Mouse (Mus musculus): Measurements from ENCODE around the gene Adgrf5. TPM values are rescaled to one million over a fixed set of nuclear protein-coding genes. Genes with fewer than 3 reads are reported as not detected.
A peak's percentile ranks its signal among the peaks of the same experiment; 100 is the strongest.

The Adgrf5 gene
- total RNA-seq (2022), result 10 to 100 TPM; 32.6 to 36.4 (median 34.1) TPM

DNA sequence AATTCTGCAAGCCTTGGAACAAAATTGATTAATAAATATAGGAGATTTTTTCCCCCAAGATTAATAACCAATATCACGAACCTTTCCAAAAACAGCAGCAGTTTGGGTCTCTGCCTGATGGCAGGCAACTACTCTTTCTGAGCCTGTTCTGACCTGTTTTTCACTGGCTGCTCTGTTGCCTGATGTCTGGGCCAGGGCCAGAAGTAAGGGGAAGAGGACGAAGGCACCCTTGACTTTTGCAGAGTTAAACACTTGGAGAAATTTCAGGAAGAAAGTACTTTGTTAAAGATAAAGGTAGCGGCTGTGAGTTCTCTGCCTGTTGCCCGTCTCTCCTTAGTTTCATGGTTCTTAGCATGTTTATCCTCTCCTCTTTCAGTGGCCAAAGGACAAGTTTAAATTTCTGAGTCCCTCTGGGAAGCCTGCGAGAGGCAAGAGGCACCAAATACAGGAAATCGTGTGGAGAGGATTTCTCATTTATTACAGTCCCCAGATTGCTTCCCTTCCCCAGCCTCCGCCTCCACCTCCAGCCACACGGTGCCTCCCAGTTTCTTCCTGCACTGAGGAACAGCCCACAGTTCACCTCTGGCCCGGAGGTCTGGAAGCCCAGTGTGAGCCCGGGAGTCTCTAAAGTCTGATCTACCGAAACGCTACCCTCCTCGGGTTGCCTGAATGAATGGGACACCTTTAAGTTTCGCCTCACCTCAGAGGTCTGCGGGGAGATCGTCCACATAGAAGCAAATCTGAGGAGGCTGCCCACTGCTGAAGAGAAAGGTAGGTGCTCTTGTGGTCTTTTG is at the start of gene Adgrf5:
Adgrf5 (plus strand) TSS at position 626 of the 794 bp plus-strand sequence.
- DNase-seq (ENCODE audit: low spot score in 2 of 2), result no peak

DNA sequence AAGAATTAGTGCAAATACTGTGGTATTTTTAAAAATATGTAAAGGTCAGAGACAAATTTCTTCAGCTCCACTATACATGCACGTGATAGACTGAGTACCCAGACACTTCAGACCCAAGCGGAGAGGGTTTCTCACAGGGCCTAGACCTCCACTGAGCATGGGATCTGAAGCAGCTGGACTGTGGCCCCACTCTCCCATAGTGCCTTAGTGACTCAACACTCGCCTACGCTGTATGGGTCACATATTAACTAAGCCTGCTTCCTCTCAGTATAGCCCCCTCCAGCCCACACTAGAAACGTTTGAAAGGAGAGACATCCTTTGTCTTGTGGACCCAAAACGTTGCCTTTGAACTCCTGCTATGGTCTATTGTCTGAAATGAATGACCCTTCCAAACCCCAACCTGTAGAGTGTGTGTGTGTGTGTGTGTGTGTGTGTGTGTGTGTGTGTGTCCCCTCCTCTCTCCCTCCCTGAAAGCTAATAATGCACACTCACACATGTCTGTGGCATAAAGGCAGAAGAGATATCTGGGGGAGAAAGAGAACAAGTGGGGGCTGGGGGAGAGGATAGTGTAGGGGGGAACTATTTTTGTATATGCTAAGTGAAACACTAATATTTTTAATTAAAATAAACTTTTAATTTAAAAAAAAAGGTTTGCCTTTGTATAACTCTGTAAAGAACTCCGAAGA is 34.1 kb upstream of the Adgrf5 start:
- no peak for DNase-seq (ENCODE audit: low spot score in 2 of 2)

DNA sequence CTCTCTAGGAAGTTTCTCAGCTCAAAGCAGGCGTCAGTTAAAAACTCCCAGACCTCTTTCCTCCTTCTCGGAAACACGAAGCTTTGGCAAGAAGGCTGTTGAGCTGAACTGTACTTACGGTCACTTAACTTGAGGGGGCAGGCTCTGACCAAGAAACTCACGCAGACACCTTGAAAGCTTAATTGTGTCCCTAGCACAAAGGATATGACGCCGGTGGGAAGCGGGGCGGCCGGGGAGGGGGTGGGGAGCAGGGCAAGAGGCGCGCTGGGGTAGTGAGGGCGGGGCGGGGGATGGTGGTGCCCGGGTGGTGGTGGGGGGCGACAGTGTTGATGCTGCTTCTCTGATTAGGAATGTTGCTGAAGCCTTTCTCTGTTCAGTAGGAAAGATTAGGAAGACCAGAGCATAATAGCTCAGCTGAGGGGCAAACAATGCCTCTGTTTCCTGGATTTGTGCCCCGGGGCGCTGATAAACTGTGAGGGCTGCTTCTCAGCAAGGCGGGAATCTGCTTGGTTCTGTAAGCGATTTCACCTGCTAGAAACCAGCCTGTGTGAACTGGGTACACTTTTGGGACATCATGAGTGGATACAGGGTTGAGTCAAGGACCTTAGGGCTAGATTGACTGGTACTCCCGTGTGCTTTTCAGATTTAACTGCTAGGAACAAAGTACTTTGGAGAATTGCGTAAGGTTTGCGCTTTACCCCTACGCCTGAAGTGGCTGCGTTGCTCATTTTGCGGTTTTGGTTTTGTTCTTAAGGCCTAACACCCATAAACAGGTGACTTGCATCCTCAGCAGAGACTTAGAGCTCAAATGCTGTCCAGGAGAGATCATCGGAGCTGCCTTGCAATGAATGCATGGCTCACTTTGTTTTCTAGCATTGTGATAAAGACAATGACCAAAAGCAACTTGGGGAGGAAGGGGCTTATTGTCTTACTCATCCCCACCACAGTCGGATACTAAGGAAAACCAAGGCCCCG is 33.2 kb upstream of the Adgrf5 start:
- peak in 1 of 2 experiments; percentile 11 for DNase-seq (ENCODE audit: low spot score in 2 of 2)

DNA sequence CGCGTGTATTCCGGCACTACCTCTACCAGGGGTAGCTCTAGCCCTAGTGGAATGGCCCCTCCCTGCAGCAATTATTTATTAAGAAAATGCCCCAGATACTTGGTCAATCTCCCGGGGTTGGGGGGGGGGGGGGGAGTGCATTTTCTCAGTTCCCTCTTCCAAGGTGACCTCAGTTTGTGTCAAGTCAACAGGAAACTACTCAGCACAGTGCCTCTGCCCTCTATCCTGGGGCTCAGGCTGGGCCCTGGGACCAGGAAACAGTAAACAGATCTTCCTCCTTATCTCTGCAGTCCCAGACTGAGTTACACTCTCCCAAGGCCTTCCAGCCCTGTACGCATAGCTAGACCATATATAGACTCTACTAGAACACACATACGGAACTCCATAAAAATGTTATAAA is 32.4 kb upstream of the Adgrf5 start:
- no peak for DNase-seq (ENCODE audit: low spot score in 2 of 2)

DNA sequence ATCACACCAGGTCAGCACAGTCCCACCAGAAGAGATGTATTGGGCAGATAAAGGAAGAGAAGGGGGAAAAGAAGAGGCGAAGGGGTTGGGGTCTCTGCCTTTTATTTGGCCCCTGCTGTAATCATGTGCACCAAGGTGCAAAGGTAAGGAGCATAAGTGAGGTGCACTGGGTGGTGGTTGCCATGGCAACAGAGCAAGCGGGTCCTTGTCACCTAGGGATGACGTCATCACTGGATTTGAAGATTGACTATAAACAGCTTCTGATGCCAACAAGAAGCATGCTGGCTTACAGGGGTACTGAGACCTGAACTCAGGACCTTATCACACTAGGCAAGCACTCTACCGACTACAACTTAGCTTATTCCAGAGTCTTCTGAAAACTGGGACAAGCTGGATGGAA is 31.0 kb upstream of the Adgrf5 start:
- DNase-seq (ENCODE audit: low spot score in 2 of 2), result no peak

DNA sequence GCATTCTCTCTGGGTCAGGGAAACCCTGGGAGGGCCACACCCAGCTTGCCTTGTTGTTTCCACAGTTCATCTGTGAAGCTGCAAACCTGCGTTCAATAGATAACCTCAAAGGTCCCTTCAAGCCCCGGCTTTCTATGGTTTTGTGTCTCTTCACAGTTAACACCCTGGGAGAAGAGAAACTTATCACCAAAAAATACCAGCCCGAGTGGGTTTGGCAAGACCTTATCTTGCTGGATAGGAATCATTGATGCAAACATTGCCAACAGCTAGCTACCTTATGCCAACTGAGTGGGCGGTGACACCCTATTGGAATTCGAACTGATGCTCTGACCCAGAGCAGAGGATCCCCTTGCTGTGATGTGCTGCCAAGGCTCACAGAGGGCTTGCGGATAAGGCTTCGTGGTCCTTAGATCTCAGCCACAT is 30.5 kb upstream of the Adgrf5 start:
- no peak for DNase-seq (ENCODE audit: low spot score in 2 of 2)

DNA sequence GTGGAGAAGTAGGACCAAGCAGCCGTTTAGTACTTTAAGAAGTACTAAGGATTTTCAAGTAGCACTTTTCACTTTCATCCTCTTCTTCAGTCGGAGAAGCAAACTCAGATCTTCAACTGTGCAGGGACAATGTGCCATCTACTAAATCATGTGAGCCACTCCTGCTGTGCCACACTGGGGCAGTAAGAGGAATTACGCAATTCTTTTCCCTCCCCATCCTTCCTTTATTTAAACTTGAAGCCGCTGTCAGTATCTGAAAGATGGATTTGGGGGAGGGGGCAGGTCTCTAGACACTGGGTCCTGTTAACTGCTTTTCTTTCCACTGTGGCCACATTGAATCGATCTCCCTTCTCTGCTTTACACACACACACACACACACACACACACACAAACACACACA is 27.6 kb upstream of the Adgrf5 start:
- no peak for DNase-seq (ENCODE audit: low spot score in 2 of 2)

DNA sequence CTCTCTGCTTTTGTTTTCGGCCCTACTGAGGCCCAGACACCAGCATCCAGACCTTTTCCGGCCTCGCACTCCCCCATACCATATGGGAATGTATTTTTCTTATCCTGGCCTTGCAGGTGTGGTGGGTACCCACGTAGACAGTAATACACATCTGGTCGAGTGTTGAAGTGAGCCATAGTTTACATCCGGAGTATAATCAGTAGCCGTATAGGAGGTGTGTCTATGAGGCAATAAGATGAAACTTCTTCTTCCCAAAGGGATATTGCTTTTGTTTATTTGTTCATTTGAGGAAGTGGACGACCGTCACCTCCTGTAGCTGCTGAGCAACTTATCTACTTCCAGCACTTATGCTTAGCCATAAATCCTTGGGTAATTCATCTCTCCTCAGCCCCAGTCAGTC is 26.2 kb upstream of the Adgrf5 start:
- no peak for DNase-seq (ENCODE audit: low spot score in 2 of 2)

DNA sequence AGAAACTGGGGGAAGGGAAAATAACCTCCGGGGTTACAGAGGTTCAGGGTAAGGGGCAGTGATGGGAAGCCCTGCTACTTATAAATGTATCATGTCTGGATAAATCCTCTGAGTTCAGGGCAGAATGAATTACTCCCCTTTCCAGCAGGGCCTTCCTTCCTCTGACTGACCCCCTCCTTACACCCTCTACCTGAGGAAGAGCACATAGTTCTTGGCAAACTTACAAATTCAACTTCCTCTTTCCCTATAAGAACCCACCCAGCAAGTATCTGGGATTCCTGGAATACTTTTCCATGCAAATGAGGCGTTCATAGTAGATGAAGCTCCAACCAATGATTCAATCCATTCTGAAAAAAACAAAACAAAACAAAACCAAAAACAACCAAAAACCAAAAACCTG is 22.6 kb upstream of the Adgrf5 start:
- DNase-seq (ENCODE audit: low spot score in 2 of 2), result no peak

DNA sequence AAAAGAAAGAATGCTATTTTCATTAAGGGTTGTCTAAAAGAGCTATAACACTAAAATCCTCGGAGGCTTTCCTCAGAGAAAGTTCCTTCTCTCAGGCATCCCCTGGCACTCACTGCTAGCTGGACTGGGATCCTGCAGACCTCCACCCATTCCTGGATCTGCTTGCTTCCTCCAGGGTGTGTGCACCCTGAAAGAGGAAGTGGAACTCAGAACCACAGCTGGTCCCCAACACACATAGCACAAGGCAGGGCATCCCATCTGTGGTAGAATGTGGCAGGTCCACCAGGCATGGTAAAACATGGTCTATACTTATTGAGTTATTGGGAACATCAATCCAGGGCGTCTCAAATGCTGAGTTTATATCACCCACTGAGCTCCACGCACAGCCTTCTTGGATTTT is 22.0 kb upstream of the Adgrf5 start:
- no peak for DNase-seq (ENCODE audit: low spot score in 2 of 2)

DNA sequence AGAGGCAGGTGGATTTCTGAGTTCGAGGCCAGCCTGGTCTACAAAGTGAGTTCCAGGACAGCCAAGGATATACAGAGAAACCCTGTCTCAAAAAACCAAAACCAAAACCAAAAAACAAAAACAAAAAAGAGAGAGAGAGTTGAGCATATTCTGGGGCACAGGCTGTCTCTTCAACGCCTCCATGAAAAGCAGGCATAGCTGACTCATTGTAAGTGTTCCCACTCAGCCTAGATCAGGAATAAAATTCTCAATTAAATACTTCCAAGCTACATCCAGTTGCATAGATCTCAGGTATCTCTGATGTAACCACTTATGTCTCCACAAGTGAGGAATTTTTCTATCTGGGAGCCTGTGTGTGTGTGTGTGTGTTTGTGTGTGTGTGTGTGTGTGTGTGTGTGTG is 13.8 kb upstream of the Adgrf5 start:
- DNase-seq (ENCODE audit: low spot score in 2 of 2), result peak in 1 of 2 experiments; percentile 5

DNA sequence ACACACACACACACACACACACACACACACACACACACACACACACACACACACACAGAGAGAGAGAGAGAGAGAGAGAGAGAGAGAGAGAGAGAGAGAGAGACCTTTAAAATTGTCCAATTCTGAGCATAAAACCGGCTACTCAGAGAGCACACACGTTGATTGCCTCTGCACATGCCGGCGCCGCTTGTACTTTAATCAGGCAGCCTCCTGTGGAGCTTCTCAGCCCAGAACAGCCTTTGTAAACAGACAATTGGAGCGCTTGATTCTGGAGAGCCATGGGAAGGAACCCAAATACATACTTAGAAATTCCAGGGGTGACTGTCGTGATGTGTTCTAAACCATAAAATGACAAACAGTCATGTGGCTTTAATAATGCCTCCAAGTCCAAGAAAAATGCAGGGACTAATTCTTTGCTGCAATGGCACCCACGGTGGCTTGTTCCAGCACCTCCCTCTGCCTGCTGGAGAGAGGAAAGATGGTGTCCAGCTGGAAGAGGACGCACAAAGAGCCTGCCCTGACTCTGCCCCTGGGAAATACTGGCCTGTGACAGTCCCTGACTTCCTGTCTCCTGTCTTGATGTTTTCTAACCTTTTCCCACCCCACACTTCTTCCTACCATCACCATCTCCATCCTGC is 2.2 kb upstream of the Adgrf5 start:
- DNase-seq (ENCODE audit: low spot score in 2 of 2), result no peak

DNA sequence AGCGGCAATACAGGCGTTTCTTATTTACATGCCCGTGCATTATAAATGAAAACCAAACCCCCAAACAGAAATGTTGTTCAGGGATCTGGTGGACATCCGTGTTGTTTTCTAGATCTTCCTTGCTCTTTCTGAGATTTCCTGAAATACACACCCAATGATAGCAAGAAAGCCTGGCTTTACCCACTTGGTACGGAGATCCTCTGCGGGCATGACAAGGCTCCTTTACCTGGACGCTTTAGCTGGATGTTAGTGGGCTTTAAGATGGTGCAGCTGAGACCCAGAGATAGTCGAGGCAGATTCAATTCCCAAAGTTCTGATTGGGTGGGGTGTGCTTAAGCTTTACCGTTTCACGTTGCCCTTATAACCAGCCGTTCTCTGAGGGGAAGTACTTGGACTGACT is 770 bp downstream of the Adgrf5 start:
- DNase-seq (ENCODE audit: low spot score in 2 of 2), result no peak

DNA sequence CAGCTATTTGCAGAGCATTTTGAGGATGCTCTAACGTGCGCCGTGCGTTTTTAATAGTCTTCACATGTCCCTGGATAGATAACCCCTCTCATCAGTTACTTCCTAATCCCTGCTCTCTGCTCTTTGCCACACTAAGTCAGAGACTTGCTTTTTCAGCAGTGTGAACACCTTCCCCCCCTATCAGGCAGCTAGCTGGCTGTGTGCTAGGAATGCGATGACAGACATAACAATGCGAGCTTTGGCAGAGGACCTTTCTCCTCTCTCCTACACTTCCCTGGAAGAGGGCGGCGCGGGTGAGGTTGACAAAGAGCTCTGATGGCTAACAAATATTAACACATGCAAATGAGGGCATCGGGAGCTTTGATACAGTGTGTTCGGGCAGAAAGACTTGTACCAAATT is 2.1 kb downstream of the Adgrf5 start:
- DNase-seq (ENCODE audit: low spot score in 2 of 2), result no peak

DNA sequence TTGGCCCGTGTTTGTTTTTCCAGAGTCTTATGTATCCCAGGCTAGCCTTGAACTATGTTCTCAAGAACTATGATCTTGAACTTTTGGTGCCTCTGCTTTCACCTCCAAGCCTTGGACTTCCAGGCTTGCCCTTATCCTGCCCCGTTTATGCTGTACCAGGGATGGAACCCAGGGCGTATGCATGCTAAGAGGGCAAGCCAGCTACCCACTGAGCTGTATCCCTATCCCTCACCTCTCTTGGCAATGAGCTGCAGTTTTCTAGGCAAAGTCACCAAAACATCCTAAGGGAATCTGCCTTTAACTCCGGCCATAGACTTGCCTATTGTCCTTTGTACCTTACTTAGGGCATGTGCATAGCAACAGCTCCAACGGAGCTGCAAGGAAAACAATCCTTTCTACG is 2.6 kb downstream of the Adgrf5 start:
- no peak for DNase-seq (ENCODE audit: low spot score in 2 of 2)

DNA sequence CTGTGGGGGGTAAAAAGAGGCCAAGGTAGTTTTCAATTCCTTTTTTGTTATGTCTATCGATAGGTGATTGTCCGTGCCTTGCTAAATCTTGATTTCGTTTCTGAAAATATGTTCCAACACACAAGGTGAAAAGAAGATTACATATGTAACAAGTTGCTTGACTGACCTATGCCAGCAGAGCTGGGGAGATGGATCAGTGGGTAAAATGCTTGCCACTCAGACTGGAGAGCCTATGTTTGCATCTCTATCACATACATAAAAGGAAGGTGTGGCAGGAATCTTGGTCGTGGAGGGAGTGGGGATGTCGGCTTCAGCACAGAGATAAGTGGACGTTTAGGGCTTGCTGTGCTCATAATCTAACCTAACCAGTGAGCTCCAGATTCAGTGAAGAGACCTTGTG is 3.7 kb downstream of the Adgrf5 start:
- no peak for DNase-seq (ENCODE audit: low spot score in 2 of 2)

DNA sequence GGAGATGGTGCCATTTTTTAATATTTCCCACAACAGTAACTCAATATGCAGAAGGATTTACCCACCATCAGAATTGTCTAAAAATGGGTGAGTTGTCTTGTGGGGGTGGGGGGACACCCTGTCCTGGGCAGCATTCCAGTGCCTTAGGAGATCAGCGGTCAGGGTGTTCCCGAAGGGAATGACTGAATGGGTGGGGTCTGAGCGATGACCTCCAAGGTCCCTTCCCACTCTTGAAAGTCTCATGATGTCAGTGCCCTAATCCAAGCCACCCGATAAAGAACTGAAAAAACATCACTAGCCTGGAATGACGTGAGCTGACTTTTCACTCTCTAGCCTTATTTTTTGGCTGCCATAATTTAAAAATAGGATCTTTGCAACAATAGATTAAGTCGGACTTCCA is 5.0 kb downstream of the Adgrf5 start:
- no peak for DNase-seq (ENCODE audit: low spot score in 2 of 2)

DNA sequence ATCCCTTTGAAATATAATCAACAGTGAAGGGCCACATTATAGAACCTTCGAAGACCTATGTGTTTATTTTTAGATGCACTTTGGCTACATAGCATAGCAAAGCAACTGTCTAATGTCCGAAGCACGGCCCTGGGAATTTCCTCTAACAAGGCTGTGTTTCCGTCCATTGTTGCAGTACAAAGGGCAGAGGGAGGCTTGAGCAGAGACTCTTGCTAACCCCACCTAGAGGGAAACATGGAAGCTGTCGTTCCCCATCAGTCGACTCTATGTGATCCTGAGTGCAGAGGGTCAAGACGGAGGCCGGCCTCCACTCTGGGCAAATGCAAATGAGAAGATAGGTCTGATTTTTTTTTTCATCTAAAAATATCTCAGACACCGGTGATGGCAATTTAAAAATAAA is 6.2 kb downstream of the Adgrf5 start:
- no peak for DNase-seq (ENCODE audit: low spot score in 2 of 2)

DNA sequence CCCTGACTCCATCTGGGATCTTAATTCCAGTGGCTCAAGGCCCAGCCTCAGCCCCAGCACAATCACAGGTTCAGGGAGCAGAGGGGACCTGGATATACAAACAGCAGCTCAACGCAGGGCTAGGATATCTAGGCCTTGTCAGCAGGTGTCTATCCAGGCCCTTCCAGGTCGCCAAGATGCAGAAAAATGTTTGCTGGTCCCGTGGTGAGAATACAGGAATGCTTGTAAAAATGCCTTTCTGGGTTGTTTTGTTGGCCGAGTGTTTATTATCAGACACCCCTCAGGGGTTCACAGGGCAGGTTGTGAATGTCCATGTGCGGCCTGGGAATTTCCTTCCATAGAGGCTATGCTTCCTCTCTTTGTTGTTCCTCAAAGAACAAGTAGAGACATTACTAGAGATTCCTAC is 7.9 kb downstream of the Adgrf5 start:
- no peak for DNase-seq (ENCODE audit: low spot score in 2 of 2)

DNA sequence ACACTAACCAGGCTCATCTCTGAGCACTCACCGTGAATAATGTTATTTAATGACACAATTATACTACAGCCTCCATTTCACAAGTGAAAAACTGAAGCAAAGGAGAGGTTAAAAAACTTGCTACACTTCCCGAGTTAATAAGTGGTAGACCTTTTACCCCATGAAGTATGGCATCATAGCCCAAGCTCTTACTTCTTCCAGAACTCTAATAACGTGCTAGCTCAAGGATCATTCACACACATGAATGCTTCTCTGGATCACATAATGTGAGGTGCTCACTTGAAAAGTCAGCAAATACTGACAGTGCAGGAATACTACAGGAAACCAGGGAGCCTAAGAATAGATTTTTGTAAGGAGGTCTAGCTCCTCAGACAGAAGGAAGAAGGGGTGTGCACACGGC is 12.4 kb downstream of the Adgrf5 start:
- DNase-seq (ENCODE audit: low spot score in 2 of 2), result no peak

DNA sequence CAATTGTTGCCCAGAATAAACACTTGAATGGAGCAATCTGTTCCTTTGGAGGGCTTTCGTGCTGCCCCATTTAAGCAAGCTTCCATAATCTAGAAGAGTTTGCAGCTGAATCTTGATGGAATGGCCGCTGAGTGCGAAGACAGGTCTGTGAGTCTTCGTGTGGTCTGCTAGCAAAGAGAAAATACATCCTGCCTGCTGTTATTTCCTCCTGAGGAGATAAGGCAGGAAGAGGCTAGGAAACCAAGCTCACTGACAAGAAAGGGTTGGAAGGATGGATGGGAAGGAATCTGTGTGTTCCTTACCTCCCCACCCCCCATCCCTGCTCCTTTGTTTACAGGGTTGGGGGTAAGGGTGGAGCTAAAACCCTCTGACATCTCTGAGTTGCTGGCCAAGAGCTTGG is 13.8 kb downstream of the Adgrf5 start:
- no peak for DNase-seq (ENCODE audit: low spot score in 2 of 2)

Measured in layer of hippocampus, adult 8-10 months (tissue).